Mouse (Mus musculus): ENCODE measurements around the gene Coq8b. TPM values are rescaled to one million over a fixed set of nuclear protein-coding genes. Genes with fewer than 3 reads are reported as not detected.

The Coq8b gene
- 10 to 100 TPM in 2 of 4 experiments, 1 to 10 TPM in 2; 9.0 to 12.6 (median 10.1) TPM for total RNA-seq (2022)

GRCm38 (mm10) chr7:27232781-27233281, at the start of gene Coq8b:
Gene Coq8b, plus strand, starts transcription at chr7:27233023.
- peak; percentile 95 for DNase-seq (ENCODE audit: low spot score)

GRCm38 (mm10) chr7:27184964-27185363, 47.9 kb upstream of the Coq8b start:
- no peak for DNase-seq (ENCODE audit: low spot score)

GRCm38 (mm10) chr7:27185986-27186385, 46.8 kb upstream of the Coq8b start:
- no peak for DNase-seq (ENCODE audit: low spot score)

GRCm38 (mm10) chr7:27189271-27189931, 43.4 kb upstream of the Coq8b start:
- DNase-seq (ENCODE audit: low spot score): no peak

- DNase-seq (ENCODE audit: low spot score): no peak
Observed at GRCm38 (mm10) chr7:27192434-27192833, 40.4 kb upstream of the Coq8b start.

- DNase-seq (ENCODE audit: low spot score): no peak
Observed at GRCm38 (mm10) chr7:27193731-27194130, 39.1 kb upstream of the Coq8b start.

- peak; percentile 99 for DNase-seq (ENCODE audit: low spot score)
Observed at GRCm38 (mm10) chr7:27195681-27196611, 36.9 kb upstream of the Coq8b start, which contains the start of the genes BC024978 and Snrpa. Gene BC024978, plus strand, starts transcription at chr7:27195781. Gene Snrpa, minus strand, starts transcription at chr7:27196271.

- no peak for DNase-seq (ENCODE audit: low spot score)
Observed at GRCm38 (mm10) chr7:27197136-27197535, 35.7 kb upstream of the Coq8b start.

- DNase-seq (ENCODE audit: low spot score): no peak
Observed at GRCm38 (mm10) chr7:27197634-27198033, 35.2 kb upstream of the Coq8b start.

GRCm38 (mm10) chr7:27198355-27198754, 34.5 kb upstream of the Coq8b start:
- DNase-seq (ENCODE audit: low spot score): no peak

GRCm38 (mm10) chr7:27198779-27199178, 34.0 kb upstream of the Coq8b start:
- DNase-seq (ENCODE audit: low spot score): no peak

- no peak for DNase-seq (ENCODE audit: low spot score)
Observed at GRCm38 (mm10) chr7:27203730-27204449, 28.9 kb upstream of the Coq8b start.

GRCm38 (mm10) chr7:27212626-27213025, 20.2 kb upstream of the Coq8b start:
- DNase-seq (ENCODE audit: low spot score): no peak

- DNase-seq (ENCODE audit: low spot score): no peak
Observed at GRCm38 (mm10) chr7:27218586-27218985, 14.2 kb upstream of the Coq8b start.

GRCm38 (mm10) chr7:27219937-27220336, 12.9 kb upstream of the Coq8b start:
- DNase-seq (ENCODE audit: low spot score): no peak

- DNase-seq (ENCODE audit: low spot score): no peak
Observed at GRCm38 (mm10) chr7:27221939-27222338, 10.9 kb upstream of the Coq8b start.

- DNase-seq (ENCODE audit: low spot score): no peak
Observed at GRCm38 (mm10) chr7:27222538-27222937, 10.3 kb upstream of the Coq8b start.

- DNase-seq (ENCODE audit: low spot score): peak; percentile 35
Observed at GRCm38 (mm10) chr7:27224877-27225575, 7.8 kb upstream of the Coq8b start.

- no peak for DNase-seq (ENCODE audit: low spot score)
Observed at GRCm38 (mm10) chr7:27227276-27227675, 5.5 kb upstream of the Coq8b start.

GRCm38 (mm10) chr7:27227676-27228075, 5.1 kb upstream of the Coq8b start:
- DNase-seq (ENCODE audit: low spot score): no peak

- DNase-seq (ENCODE audit: low spot score): peak; percentile 91
Observed at GRCm38 (mm10) chr7:27228281-27228821, 4.5 kb upstream of the Coq8b start, which contains the start of gene Itpkc. Gene Itpkc, minus strand, starts transcription at chr7:27228661.
